Mouse (Mus musculus): ENCODE data around the gene Pde4d. TPM values are rescaled to one million over a fixed set of nuclear protein-coding genes. Genes with fewer than 3 reads are reported as not detected.

Gene Pde4d
- polyA plus RNA-seq, 1 experiment from 2014 or later = 13.0 TPM

DNA sequence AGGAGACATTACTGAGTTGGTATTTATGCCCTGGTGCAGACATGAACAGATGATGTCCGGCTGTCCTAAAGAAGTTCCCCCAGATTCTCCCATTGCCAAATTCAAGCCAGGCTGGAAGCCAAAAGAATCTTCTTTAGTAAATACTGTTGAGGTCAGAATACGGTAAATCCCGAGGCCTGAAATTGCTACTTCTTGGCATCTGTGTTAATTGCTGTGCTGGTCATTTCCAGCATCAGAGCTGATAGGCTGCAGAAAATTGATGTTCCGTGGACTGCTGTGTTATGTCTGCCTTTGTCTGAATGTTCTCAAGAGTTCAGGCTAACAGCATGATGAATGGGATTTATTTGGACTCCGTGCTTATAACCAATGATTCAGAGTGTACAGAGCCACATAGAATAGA, 1127.7 kb downstream of the Pde4d start:
- Histone ChIP-seq H3K9me3 (ENCODE audit: control insufficient read depth, low read length) (no peaks in the 10 kb centered on the region), H3K4me2 (replicated peaks; ENCODE audit: low read depth) (0 out of 2 replicates have a peak overlapping the region, but pooled peaks have one; percentile 9), H3K27ac (replicated peaks) (0 out of 2 replicates have a peak overlapping the region, but pooled peaks have one; percentile 54), H3K36me3 (ENCODE audit: control insufficient read depth, insufficient read depth, low read length) (no peaks in the 10 kb centered on the region), H3K9ac (ENCODE audit: low read length) (no peak overlapping the region), H3K4me3 (ENCODE audit: low read depth, low read length) (no peak overlapping the region), H3K27me3 (ENCODE audit: control insufficient read depth, insufficient read depth, low read length) (no peaks in the 10 kb centered on the region), H3K4me1 (replicated peaks; ENCODE audit: control insufficient read depth, insufficient read depth) (no peaks in the 10 kb centered on the region)
- ATAC-seq (ENCODE audit: low FRiP score, low TSS enrichment) (peak; percentile 82), DNase-seq (ENCODE audit: low spot score) (no peak)
- TF ChIP-seq CTCF (IDR thresholded peaks at IDR 0.05; ENCODE audit: low read depth) (no peak), EP300 (optimal IDR thresholded peaks at IDR 0.05) (no peak)
- 40% methylated on average over 5 of the region's 5 CpGs for WGBS

DNA sequence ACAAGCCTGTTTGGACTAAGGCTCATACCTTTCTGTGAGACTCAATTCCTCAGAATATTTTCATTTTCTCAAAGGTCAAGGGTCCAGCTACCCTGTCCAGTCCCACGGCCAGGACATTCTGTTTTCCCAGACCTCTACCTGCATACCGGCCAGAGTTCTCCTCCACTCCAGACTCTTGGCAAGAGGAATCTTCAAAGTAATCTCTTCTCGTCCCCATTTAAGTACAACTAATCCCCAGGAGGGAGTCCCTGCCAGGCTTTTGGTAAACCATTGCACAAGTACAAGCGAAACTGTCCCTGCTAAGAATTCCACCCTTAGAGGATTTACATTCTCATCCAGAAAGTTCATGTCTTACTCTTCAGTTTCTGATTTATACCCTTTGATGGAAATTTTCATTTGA, 1128.2 kb downstream of the Pde4d start:
- Histone ChIP-seq H3K9ac (ENCODE audit: low read length) (no peak overlapping the region), H3K36me3 (ENCODE audit: control insufficient read depth, insufficient read depth, low read length) (no peaks in the 10 kb centered on the region), H3K27me3 (ENCODE audit: control insufficient read depth, insufficient read depth, low read length) (no peaks in the 10 kb centered on the region), H3K4me2 (replicated peaks; ENCODE audit: low read depth) (0 out of 2 replicates have a peak overlapping the region, but pooled peaks have one; percentile 9), H3K27ac (replicated peaks) (peak overlapping the region; percentile 54; the same call in 1 of the 2 replicates), H3K4me3 (ENCODE audit: low read depth, low read length) (no peak overlapping the region), H3K4me1 (replicated peaks; ENCODE audit: control insufficient read depth, insufficient read depth) (no peaks in the 10 kb centered on the region), H3K9me3 (ENCODE audit: control insufficient read depth, low read length) (no peaks in the 10 kb centered on the region)
- no peak for TF ChIP-seq CTCF (IDR thresholded peaks at IDR 0.05; ENCODE audit: low read depth)
- no peak for TF ChIP-seq EP300 (optimal IDR thresholded peaks at IDR 0.05)
- DNase-seq (ENCODE audit: low spot score) (no peak), ATAC-seq (ENCODE audit: low FRiP score, low TSS enrichment) (peak; percentile 75; the same call in 1 of the 2 replicates)
- 53% methylated on average over 4 of the region's 4 CpGs for WGBS

DNA sequence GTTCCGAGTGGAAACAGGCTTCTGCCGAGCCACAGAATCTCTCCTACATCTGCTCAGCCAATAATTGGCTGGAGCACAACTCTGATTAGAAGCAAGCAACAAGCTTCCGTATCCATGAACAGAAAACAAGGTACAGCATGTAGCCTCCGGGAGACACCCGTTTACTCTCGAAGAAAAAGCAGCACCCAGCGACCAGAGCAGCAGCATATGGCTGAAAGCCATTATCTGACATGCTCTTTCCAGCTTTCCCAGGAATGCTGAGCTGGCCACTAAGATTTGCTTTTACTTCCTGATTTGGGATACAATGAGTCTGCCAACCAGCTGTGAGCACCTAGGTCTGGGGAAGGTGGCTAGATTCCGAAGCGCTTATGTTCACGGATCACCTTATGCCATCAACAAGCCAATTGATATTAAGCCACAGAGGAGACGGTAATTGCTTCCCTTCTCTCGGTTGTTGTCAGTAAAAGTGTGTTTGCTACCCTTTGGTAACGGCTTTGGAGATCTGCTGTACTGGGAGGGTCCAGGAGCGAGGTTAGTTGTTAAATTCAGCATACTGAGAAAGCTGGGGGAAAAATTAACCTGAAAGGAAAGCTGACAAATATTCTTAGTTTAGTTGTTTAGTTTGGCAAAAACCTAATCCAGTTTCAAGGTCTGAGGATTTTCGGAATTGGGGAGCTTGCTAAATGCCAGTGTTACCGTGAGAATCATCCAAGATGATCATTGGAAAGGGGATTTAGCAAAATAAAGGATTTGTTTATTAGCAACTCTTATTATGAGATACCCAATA, 1131.7 kb downstream of the Pde4d start:
- ATAC-seq (ENCODE audit: low FRiP score, low TSS enrichment) = no peak
- H3K27ac ChIP-seq (replicated peaks) = no peak overlapping the region
- 66% methylated on average over 16 of the region's 16 CpGs for WGBS

DNA sequence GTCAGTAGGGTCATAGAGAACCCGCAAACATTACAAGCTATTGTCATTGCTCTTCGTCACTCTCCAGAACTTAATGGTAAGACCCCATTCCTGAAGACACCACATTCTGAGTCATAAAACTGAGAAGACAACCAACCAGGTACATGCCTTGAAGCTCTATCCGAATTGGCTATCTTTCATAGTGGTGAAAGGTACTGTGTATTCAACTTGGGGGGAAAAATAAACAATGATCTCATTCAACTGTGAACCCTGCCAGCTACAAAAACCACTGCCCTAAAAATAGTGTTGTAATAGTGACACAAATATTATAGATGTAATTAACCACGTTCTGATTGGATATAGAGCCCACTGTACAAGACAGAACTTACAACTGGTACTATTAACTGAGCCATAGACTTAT, 1140.3 kb downstream of the Pde4d start:
- H3K4me1 ChIP-seq (replicated peaks; ENCODE audit: control insufficient read depth, insufficient read depth) = no peaks in the 10 kb centered on the region
- H3K27me3 ChIP-seq (ENCODE audit: control insufficient read depth, insufficient read depth, low read length) = no peaks in the 10 kb centered on the region
- no peak overlapping the region for H3K4me2 ChIP-seq (replicated peaks; ENCODE audit: low read depth)
- TF ChIP-seq CTCF (IDR thresholded peaks at IDR 0.05; ENCODE audit: low read depth) = no peak
- TF ChIP-seq EP300 (optimal IDR thresholded peaks at IDR 0.05) = no peak
- H3K27ac ChIP-seq (replicated peaks) = no peak overlapping the region
- H3K9ac ChIP-seq (ENCODE audit: low read length) = no peak overlapping the region
- no peaks in the 10 kb centered on the region for H3K9me3 ChIP-seq (ENCODE audit: control insufficient read depth, low read length)
- no peak for DNase-seq (ENCODE audit: low spot score)
- H3K36me3 ChIP-seq (ENCODE audit: control insufficient read depth, insufficient read depth, low read length) = no peaks in the 10 kb centered on the region
- 71% methylated on average over 4 of the region's 4 CpGs for WGBS
- H3K4me3 ChIP-seq (ENCODE audit: low read depth, low read length) = no peak overlapping the region
- no peak for ATAC-seq (ENCODE audit: low FRiP score, low TSS enrichment)

More for the DNA sequence above, 1131.7 kb downstream of the Pde4d start:
- H3K4me3 ChIP-seq (ENCODE audit: low read depth, low read length) = no peak overlapping the region
- no peaks in the 10 kb centered on the region for H3K36me3 ChIP-seq (ENCODE audit: control insufficient read depth, insufficient read depth, low read length)
- no peaks in the 10 kb centered on the region for H3K9me3 ChIP-seq (ENCODE audit: control insufficient read depth, low read length)
- H3K27me3 ChIP-seq (ENCODE audit: control insufficient read depth, insufficient read depth, low read length) = no peaks in the 10 kb centered on the region
- no peaks in the 10 kb centered on the region for H3K4me1 ChIP-seq (replicated peaks; ENCODE audit: control insufficient read depth, insufficient read depth)
- DNase-seq (ENCODE audit: low spot score) = no peak
- 0 out of 2 replicates have a peak overlapping the region, but pooled peaks have one; percentile 2 for H3K4me2 ChIP-seq (replicated peaks; ENCODE audit: low read depth)
- no peak for TF ChIP-seq CTCF (IDR thresholded peaks at IDR 0.05; ENCODE audit: low read depth)
- H3K9ac ChIP-seq (ENCODE audit: low read length) = no peak overlapping the region

DNA sequence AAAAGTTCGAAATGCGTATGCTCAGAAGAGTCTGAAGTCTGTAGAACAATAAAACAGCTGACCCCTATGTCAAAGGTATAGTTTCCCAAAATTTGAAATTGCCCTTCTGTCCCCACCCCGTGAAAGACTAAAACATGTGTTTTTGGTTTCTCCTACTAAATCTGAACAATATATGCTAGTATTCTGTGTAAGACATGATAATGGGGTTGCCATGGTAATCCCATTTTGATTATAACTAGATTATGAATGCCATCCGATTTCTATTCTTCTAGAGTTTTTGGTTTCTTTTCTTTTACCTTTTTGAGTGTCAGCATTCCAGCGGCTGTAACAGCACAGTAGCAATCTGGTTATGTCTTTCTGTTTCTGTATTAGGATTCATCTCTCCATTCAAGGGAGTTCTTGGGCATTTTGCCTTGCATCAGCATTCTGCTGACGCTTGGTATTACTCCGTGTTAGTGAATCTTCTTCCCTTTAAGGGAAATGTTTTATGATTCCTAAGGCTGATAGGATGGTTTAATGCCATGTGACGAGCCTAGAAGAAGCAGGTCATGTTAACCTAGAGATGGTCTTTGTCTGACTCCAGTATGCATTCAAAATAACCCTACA, 1142.5 kb downstream of the Pde4d start:
- Histone ChIP-seq H3K4me1 (replicated peaks; ENCODE audit: control insufficient read depth, insufficient read depth) (no peaks in the 10 kb centered on the region), H3K9me3 (ENCODE audit: control insufficient read depth, low read length) (no peaks in the 10 kb centered on the region), H3K36me3 (ENCODE audit: control insufficient read depth, insufficient read depth, low read length) (no peaks in the 10 kb centered on the region), H3K27ac (replicated peaks) (no peak overlapping the region), H3K4me3 (ENCODE audit: low read depth, low read length) (no peak overlapping the region), H3K4me2 (replicated peaks; ENCODE audit: low read depth) (no peak overlapping the region), H3K9ac (ENCODE audit: low read length) (no peak overlapping the region), H3K27me3 (ENCODE audit: control insufficient read depth, insufficient read depth, low read length) (no peaks in the 10 kb centered on the region)
- TF ChIP-seq EP300 (optimal IDR thresholded peaks at IDR 0.05) (no peak), CTCF (IDR thresholded peaks at IDR 0.05; ENCODE audit: low read depth) (no peak)
- ATAC-seq (ENCODE audit: low FRiP score, low TSS enrichment) (no peak), DNase-seq (ENCODE audit: low spot score) (no peak)
- 87% methylated on average over 8 of the region's 8 CpGs for WGBS

DNA sequence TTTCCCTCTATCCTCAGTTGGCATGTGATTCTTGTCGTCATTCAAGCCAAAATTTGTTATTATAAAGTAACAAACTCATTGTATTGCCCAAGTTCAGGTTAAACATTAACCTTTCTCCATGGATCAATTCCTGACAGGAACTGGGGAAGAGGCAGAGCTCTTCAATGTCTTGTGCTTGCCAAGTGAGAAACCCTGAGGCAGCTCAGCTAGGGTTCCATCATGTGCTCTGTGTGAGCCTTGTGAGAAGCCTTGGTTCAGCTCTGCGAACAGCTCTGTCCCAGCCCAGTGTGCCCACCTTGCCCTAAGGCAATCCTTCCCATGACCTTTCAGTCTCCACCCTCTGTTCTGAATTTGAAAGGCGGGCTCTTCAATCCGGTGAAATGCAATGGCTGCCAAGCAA, 1150.0 kb downstream of the Pde4d start:
- TF ChIP-seq EP300 (optimal IDR thresholded peaks at IDR 0.05) (no peak), CTCF (IDR thresholded peaks at IDR 0.05; ENCODE audit: low read depth) (no peak)
- Histone ChIP-seq H3K27ac (replicated peaks) (no peak overlapping the region), H3K9me3 (ENCODE audit: control insufficient read depth, low read length) (no peaks in the 10 kb centered on the region), H3K4me2 (replicated peaks; ENCODE audit: low read depth) (no peak overlapping the region), H3K4me3 (ENCODE audit: low read depth, low read length) (no peak overlapping the region), H3K27me3 (ENCODE audit: control insufficient read depth, insufficient read depth, low read length) (no peaks in the 10 kb centered on the region), H3K4me1 (replicated peaks; ENCODE audit: control insufficient read depth, insufficient read depth) (no peaks in the 10 kb centered on the region), H3K9ac (ENCODE audit: low read length) (no peak overlapping the region), H3K36me3 (ENCODE audit: control insufficient read depth, insufficient read depth, low read length) (no peaks in the 10 kb centered on the region)
- DNase-seq (ENCODE audit: low spot score) (no peak), ATAC-seq (ENCODE audit: low FRiP score, low TSS enrichment) (no peak)
- 65% methylated on average over 4 of the region's 4 CpGs for WGBS

Measured in stomach, postnatal 0 days (tissue).